Mouse (Mus musculus): ENCODE results near the gene Yipf2.

Gene Yipf2

DNA sequence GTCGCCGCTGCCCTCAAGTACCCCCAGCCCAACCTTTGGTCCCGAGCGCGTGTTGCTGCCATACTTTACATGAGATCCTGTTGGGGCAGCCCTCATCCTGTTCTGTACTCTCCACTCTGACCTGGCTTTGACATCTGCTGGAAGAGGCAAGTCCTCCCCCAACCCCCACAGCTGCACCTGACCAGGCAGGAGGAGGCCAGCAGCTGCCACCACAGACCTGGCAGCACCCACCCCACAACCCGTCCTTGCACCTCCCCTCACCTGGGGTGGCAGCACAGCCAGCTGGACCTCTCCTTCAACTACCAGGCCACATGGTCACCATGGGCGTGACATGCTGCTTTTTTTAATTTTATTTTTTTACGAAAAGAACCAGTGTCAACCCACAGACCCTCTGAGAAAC, 4.3 kb downstream of the Yipf2 start:
- DNase-seq (ENCODE audit: low read depth, low spot score) = no peak
- Histone ChIP-seq H3K36me3 (ENCODE audit: control insufficient read depth, insufficient read depth, low read length, poor library complexity, severe bottlenecking) (peaks cover 9% of the 10 kb centered on the region), H3K27me3 (ENCODE audit: control insufficient read depth, insufficient read depth, low read length, poor library complexity, severe bottlenecking) (no peaks in the 10 kb centered on the region)

DNA sequence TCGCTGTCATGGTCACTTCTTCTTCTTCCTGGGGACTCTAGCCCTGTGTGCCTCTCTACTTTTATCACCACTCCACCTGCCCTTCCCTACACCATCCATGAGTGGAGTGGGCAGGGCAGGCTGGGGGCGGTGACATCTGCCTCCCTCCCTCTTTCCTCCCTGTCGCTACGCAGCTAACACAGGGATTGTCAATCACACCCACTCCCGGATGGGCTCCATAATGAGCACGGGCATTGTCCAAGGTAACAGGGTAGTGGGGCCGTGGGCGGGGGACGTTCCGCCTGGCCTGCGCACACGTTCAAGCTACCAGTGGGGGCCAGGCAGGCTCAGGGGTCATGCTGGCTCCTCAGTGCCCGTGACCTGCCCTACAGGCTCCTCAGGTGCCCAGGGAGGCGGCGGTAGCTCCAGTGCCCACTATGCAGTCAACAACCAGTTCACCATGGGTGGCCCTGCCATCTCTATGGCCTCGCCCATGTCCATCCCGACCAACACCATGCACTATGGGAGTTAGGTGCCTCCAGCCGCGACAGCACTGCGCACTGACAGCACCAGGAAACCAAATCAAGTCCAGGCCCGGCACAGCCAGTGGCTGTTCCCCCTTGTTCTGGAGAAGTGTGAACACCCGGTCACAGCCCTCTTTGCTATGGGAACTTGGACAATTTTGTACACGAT, 4.8 kb downstream of the Yipf2 start:
- Histone ChIP-seq H3K27me3 (ENCODE audit: control insufficient read depth, insufficient read depth, low read length, poor library complexity, severe bottlenecking) (no peaks in the 10 kb centered on the region), H3K36me3 (ENCODE audit: control insufficient read depth, insufficient read depth, low read length, poor library complexity, severe bottlenecking) (peaks cover 11% of the 10 kb centered on the region)
- no peak for DNase-seq (ENCODE audit: low read depth, low spot score)

DNA sequence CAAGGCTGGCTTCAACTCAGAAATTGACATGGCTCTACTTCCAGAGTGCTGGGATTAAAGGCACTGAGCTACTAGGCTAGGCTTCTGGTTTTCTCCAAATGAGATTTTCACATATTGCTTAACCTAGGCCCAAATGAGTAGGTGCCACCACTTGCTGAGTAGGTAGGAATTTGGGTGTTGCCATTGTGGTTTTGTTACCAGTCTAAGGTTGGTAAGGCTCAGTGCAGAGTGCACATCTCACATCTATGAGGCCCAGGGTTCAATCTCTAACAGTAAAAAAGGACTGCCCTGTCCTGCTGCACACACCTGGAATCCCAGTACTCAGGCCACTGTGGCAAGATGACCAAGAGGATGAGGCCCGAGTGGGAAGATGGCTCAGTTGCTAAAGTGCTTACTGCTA, 7.2 kb downstream of the Yipf2 start:
- peaks cover 11% of the 10 kb centered on the region for H3K36me3 ChIP-seq (ENCODE audit: control insufficient read depth, insufficient read depth, low read length, poor library complexity, severe bottlenecking)
- H3K27me3 ChIP-seq (ENCODE audit: control insufficient read depth, insufficient read depth, low read length, poor library complexity, severe bottlenecking) = no peaks in the 10 kb centered on the region
- DNase-seq (ENCODE audit: low read depth, low spot score) = no peak

DNA sequence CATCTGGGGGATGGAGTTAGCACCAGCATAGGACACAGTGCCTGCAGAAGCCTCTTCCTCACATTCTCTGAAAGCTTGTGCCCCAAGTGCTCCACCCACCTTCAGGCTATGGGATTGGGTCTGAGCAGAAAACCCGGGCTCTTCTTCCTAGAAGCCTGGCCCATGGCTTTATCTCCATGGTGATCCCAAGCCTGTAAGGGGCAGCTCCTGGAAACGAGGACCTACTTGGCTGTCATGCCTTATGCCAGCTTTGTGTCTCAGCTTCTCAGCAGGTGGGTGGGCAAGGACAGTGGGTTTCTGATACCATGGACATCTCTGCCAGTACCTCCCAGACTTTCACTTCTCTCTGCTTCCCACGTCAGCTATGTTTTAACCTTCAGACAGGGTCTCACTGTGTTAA, 14.4 kb downstream of the Yipf2 start:
- peaks cover 5% of the 10 kb centered on the region for H3K36me3 ChIP-seq (ENCODE audit: control insufficient read depth, insufficient read depth, low read length, poor library complexity, severe bottlenecking)
- no peak for DNase-seq (ENCODE audit: low read depth, low spot score)
- H3K27me3 ChIP-seq (ENCODE audit: control insufficient read depth, insufficient read depth, low read length, poor library complexity, severe bottlenecking) = no peaks in the 10 kb centered on the region

DNA sequence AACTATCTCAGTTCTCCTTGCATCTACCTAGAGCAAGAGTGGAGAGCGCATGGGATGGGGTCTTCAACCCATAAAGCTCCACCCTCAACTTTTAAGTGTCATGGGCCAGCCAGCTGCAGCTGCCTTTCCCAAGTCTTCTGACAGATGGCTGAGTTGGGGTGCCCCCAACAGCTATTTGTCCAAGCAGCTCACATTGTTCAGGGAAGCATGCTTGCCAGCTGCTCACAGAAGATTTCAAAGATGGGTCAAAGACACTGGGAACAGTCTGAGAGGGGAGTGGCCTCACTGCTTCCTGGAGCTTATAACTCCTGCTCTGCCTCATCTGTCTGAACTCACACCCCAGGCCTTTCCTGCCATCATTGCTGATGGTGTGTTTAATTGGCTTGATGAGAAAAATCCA, 16.3 kb downstream of the Yipf2 start:
- peaks cover 10% of the 10 kb centered on the region for H3K36me3 ChIP-seq (ENCODE audit: control insufficient read depth, insufficient read depth, low read length, poor library complexity, severe bottlenecking)
- no peak for DNase-seq (ENCODE audit: low read depth, low spot score)

DNA sequence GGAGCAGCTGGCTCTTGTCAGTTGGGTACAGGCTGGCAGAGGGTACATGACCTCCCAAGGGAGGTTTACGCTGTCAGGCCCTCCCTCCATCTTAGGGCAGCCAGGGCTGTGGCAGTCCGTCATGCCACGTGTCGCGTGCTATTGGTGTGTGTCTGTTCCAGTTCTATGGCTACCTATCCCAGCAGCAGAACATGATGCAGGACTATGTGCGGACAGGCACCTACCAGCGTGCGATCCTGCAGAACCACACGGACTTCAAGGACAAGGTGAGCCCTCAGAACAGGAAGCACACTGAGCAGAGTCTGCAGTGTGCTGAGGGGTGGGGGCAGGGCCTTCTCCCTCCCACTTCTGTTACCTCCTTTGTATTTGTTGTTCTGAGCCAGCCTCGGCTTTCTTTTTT, 17.4 kb downstream of the Yipf2 start:
- H3K27me3 ChIP-seq (ENCODE audit: control insufficient read depth, insufficient read depth, low read length, poor library complexity, severe bottlenecking) = no peaks in the 10 kb centered on the region
- H3K36me3 ChIP-seq (ENCODE audit: control insufficient read depth, insufficient read depth, low read length, poor library complexity, severe bottlenecking) = peaks cover 10% of the 10 kb centered on the region
- no peak for DNase-seq (ENCODE audit: low read depth, low spot score)

More for the DNA sequence above, 16.3 kb downstream of the Yipf2 start:
- no peaks in the 10 kb centered on the region for H3K27me3 ChIP-seq (ENCODE audit: control insufficient read depth, insufficient read depth, low read length, poor library complexity, severe bottlenecking)

DNA sequence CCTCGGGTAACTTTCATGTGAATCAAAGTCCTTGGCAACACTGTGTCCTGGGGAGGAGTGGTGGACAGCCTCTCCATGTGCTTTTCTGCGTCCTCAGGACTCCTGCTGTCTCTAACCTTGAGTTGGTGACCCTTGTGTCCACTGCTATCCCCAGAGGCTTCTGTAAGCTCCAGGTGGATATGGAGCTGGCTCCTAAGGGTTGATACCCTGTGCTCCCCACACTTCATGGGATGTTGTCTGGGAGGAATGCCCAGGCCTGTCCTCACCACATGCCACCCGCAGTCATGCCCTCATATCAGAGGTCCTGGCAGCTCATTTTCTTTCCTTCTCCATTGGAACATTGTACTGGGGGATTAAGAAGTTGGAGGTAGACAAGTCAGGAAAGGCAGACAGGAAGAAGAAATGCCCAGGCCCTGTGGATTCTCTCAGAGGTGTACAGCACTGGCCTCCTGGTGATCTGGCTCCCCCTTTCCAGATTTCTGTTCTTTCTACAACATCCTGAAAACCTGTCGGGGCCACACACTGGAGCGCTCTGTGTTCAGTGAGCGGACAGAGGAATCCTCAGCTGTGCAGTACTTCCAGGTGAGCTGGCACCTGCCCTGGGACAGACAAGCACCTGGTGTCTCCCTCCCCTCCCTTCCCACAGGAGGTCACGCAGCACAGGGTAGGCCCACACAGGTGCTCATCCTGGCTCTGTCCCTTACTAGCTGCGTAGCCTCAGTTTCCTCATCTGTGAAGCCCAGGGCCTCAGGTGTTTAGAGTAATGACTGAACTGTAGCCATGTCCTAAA, 18.4 kb downstream of the Yipf2 start:
- Histone ChIP-seq H3K27me3 (ENCODE audit: control insufficient read depth, insufficient read depth, low read length, poor library complexity, severe bottlenecking) (no peaks in the 10 kb centered on the region), H3K36me3 (ENCODE audit: control insufficient read depth, insufficient read depth, low read length, poor library complexity, severe bottlenecking) (peaks cover 16% of the 10 kb centered on the region)
- no peak for DNase-seq (ENCODE audit: low read depth, low spot score)

DNA sequence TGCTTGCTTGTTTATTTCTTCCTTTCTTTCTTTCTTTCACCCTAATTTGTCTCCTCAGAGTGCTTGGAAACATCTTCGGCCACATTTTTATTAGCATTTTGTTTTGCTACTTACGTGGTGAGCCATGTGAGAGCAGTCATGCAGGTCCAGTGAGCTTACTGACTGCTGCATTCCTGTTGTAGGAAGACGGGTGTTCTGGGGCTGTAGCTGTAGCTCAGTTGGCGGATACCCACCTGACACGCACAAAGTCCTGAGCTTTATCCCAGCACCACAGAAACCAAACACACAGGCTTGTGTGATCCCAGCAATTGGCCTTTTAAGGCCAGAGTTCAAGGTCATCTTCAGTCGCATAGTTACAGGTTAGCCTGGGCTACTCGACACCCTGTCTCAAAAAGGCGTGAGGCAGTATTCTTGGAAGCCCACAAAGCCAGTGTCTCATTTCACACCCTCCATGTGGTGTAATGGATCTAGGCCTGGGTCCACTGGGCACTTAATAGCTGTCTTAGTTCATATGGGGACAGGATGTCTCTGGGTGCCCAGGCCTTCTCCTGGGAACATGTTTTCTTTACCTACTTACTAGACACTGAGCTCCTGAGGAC, 23.9 kb downstream of the Yipf2 start:
- DNase-seq (ENCODE audit: low read depth, low spot score) = no peak
- Histone ChIP-seq H3K36me3 (ENCODE audit: control insufficient read depth, insufficient read depth, low read length, poor library complexity, severe bottlenecking) (peaks cover 11% of the 10 kb centered on the region), H3K27me3 (ENCODE audit: control insufficient read depth, insufficient read depth, low read length, poor library complexity, severe bottlenecking) (no peaks in the 10 kb centered on the region)

DNA sequence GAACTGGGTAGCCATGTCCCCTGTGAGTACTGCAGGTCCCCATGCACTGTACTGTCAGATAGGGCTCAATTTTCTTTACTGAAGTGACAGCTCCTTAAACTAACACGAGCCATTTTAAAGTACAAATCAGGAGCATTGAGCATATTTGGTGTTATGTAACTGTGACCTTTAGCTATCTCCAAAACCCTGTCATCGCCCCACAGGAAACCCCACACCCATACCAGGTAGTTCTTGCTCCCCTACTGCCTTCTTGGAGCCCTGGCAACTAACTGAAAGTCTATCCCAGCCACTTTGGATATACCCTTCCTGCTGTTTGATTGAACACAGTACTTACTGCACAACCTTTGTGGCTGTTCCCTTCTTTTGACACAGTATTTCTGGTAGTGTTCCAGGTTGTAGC, 25.6 kb downstream of the Yipf2 start:
- no peak for DNase-seq (ENCODE audit: low read depth, low spot score)
- Histone ChIP-seq H3K27me3 (ENCODE audit: control insufficient read depth, insufficient read depth, low read length, poor library complexity, severe bottlenecking) (no peaks in the 10 kb centered on the region), H3K36me3 (ENCODE audit: control insufficient read depth, insufficient read depth, low read length, poor library complexity, severe bottlenecking) (peaks cover 7% of the 10 kb centered on the region)

DNA sequence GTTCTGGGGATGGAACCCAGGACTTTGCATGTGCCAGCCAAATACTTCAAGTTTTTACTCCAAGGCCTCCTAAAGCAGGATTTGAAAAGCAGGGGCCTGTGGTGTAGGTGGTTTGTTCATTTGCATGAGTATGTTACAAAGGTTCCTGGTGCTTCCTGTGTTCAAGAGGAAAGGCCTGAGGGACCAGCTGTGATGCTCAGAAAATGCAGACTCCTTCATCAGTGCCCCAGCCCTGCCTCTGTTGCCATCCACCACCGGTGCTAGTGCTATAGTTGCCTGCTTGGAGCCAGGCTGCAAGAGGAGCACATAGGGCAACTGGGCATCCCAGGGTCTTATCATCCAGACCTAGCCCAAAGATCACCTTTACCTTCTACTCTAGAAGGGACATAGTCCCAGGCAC, 26.1 kb downstream of the Yipf2 start:
- no peaks in the 10 kb centered on the region for H3K27me3 ChIP-seq (ENCODE audit: control insufficient read depth, insufficient read depth, low read length, poor library complexity, severe bottlenecking)
- peaks cover 7% of the 10 kb centered on the region for H3K36me3 ChIP-seq (ENCODE audit: control insufficient read depth, insufficient read depth, low read length, poor library complexity, severe bottlenecking)
- DNase-seq (ENCODE audit: low read depth, low spot score) = no peak

DNA sequence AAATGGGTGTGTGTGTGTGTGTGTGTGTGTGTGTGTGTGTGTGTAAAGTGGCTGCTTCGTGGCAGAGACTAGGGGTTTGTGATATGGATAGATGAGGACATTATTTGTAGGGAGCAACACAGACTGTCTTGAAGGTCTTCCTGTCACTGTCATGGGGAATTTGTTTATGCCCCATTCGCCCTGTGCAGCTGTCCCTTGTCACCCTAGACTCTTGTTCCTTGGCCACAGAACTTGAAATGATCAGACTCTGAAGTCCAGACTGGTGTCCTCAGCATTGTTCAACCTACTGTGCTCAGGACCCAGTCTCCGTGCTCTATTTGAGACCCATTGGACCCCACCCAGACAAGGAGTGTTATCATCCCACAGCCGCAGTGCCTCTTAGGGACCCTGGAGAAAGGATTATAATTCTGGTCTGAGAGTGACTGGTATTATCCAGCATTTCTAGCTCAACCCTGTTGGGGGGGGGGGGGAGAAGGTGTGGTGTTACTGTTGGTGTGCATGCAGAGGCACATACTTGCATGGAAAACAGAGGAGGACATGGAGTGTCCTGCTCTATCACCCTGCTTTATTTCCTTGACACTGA, 27.5 kb downstream of the Yipf2 start:
- no peak for DNase-seq (ENCODE audit: low read depth, low spot score)
- Histone ChIP-seq H3K36me3 (ENCODE audit: control insufficient read depth, insufficient read depth, low read length, poor library complexity, severe bottlenecking) (peaks cover 5% of the 10 kb centered on the region), H3K27me3 (ENCODE audit: control insufficient read depth, insufficient read depth, low read length, poor library complexity, severe bottlenecking) (no peaks in the 10 kb centered on the region)

DNA sequence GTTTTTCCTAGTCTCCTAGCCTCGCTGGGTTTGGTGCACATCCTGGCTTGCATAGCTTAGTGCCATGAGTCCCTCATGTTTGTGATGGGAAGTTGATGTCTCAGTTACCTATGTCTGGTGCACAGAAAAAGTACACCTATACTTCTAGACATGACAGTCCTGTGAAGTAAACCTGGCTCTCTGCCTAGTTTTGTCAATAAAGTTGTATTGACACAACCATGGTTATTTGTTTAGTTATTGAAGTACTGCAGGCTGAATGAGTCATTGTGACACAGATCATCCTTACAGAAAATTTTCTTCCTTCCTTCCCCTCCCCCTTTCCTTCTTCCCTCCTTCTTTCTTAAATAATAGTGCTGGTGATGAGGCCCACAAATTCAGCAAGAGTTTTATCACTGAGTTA, 28.2 kb downstream of the Yipf2 start:
- DNase-seq (ENCODE audit: low read depth, low spot score) = no peak
- Histone ChIP-seq H3K36me3 (ENCODE audit: control insufficient read depth, insufficient read depth, low read length, poor library complexity, severe bottlenecking) (no peaks in the 10 kb centered on the region; the same call in none of the 2 replicates), H3K27me3 (ENCODE audit: control insufficient read depth, insufficient read depth, low read length, poor library complexity, severe bottlenecking) (no peaks in the 10 kb centered on the region)

DNA sequence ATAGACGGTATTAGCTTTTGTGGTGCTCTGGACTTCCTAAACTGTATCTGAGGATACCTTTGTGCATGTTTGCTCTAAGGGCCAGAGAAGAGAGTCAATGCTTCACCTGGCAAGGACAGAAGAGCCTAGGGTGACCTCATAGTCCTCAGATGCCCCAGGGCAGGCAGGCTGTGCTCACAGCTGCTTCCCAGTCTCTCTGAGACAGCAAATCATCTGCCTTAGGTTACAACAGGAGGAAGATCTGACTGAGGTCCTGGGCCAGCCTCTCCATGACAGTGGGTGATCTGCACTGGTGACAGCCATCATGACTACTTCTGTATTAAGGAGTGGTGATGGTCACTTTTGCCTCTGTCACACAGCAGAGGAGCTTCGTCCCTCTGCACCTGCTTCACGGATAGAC, 33.5 kb downstream of the Yipf2 start:
- Histone ChIP-seq H3K36me3 (ENCODE audit: control insufficient read depth, insufficient read depth, low read length, poor library complexity, severe bottlenecking) (no peaks in the 10 kb centered on the region), H3K27me3 (ENCODE audit: control insufficient read depth, insufficient read depth, low read length, poor library complexity, severe bottlenecking) (no peaks in the 10 kb centered on the region)
- DNase-seq (ENCODE audit: low read depth, low spot score) = no peak

DNA sequence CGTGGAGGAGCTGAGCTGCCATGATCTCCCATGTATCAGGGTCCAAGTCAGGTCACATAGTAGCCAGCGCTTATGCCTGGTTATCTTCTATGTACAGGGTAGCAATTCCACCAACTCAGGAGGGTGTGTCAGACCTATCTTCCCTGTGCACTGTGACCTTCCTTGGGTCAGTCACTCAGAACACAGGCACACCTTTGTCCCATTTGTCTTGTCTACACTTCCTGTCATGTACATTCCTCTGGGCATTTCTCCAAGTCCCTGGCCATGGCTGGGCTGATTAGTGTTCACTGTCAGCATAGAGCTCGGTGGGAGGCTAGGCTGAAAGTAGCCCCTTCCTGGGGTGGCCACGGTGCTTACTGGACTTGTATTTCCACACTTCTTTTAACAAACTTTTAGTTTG, 34.3 kb downstream of the Yipf2 start:
- H3K27me3 ChIP-seq (ENCODE audit: control insufficient read depth, insufficient read depth, low read length, poor library complexity, severe bottlenecking) = no peaks in the 10 kb centered on the region
- no peak for DNase-seq (ENCODE audit: low read depth, low spot score)
- no peaks in the 10 kb centered on the region for H3K36me3 ChIP-seq (ENCODE audit: control insufficient read depth, insufficient read depth, low read length, poor library complexity, severe bottlenecking)

DNA sequence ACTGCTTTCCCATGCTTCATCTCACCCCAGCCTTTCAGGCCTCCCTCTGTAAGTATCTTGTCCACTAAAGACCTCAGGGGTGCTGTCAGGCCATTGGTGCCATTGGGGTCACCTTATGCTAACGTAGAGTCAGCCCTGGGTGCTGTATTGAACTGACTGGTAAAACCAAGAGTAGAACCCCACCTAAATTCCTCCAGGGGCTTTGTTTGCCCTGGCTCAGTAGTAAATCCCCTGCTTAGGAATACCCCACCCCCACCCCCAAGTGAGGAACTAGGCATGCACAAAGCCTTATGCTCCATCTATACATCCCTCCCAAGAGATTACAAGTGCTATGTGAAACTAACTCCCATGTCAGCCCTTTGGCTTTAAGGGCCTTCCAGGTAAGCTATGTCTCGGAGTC, 35.1 kb downstream of the Yipf2 start:
- no peak for DNase-seq (ENCODE audit: low read depth, low spot score)
- H3K27me3 ChIP-seq (ENCODE audit: control insufficient read depth, insufficient read depth, low read length, poor library complexity, severe bottlenecking) = no peaks in the 10 kb centered on the region
- no peaks in the 10 kb centered on the region for H3K36me3 ChIP-seq (ENCODE audit: control insufficient read depth, insufficient read depth, low read length, poor library complexity, severe bottlenecking)

Measured in splenic B cell, adult 2 months (primary cell).